Mouse (Mus musculus) neural tube, embryonic 15.5 days (tissue): ENCODE measurements around the gene Mdfi. TPM values are rescaled to one million over a fixed set of nuclear protein-coding genes. Genes with fewer than 3 reads are reported as not detected.

Experiments used
- ATAC-seq: fragments of 200-750 bp; cut with Nextera tagmentation; 2 replicates; pipeline ENCODE4 v1.8.0; 2017; ENCODE audit warnings: mild to moderate bottlenecking, moderate TSS enrichment, moderate library complexity; ENCODE audit not compliant: low FRiP score
- H3K27ac ChIP-seq: fragments of 300-500 bp; sonication (generic); replicated peaks from 2 replicates; pipeline ENCODE4 v1.5.1; 2015; ENCODE audit warnings: mild to moderate bottlenecking, inconsistent platforms
- H3K27me3 ChIP-seq: fragments of 300-500 bp; sonication (generic); replicated peaks from 2 replicates; pipeline ENCODE4 v1.6.1; 2015; ENCODE audit warnings: inconsistent platforms
- H3K36me3 ChIP-seq: fragments of 300-500 bp; sonication (generic); 2 replicates; pipeline ENCODE4 v1.6.1; 2015; ENCODE audit warnings: inconsistent platforms
- H3K4me1 ChIP-seq: fragments of 300-500 bp; sonication (generic); 2 replicates; pipeline ENCODE4 v1.6.1; 2015; ENCODE audit warnings: inconsistent platforms
- H3K4me2 ChIP-seq: fragments of 300-500 bp; sonication (generic); 2 replicates; pipeline ENCODE4 v1.6.1; 2015; ENCODE audit warnings: inconsistent platforms, mild to moderate bottlenecking, moderate library complexity
- H3K4me3 ChIP-seq: fragments of 300-500 bp; sonication (generic); replicated peaks from 2 replicates; pipeline ENCODE4 v1.5.1; 2015; ENCODE audit warnings: mild to moderate bottlenecking, inconsistent platforms
- H3K9ac ChIP-seq: fragments of 300-500 bp; sonication (generic); replicated peaks from 2 replicates; pipeline ENCODE4 v1.6.1; 2015; ENCODE audit warnings: mild to moderate bottlenecking, inconsistent platforms
- H3K9me3 ChIP-seq: fragments of 300-500 bp; sonication (generic); replicated peaks from 2 replicates; pipeline ENCODE4 v1.6.1; 2016; ENCODE audit warnings: inconsistent platforms
- WGBS: fragments of 180-500 bp; shearing (Covaris S2); methylation state at CpG from one replicate; pipeline ENCODE4 v1.1.7; 2015; ENCODE audit warnings: mixed read lengths; 5-methylcytosine and 5-hydroxymethylcytosine counted together
- polyA plus RNA-seq: library from polyadenylated mRNA; unstranded; fragments of >200 nt; fragmentation: Nextera tagmentation; extraction: Ambion mirVana; gene quantifications from 2 replicates; pipeline ENCODE4 v1.2.1, GENCODE M21; 2015

Mdfi gene
- 3.3 and 4.4 TPM in 2 replicates for polyA plus RNA-seq

- peaks cover 54% of the 10 kb centered on the region for H3K27me3 ChIP-seq
- H3K9me3 ChIP-seq = no peaks in the 10 kb centered on the region
- H3K9ac ChIP-seq = no peak within 1 kb of the TSS
- ATAC-seq = no peak
- H3K4me1 ChIP-seq = peaks cover 37% of the 10 kb centered on the region
- H3K4me3 ChIP-seq = peak within 1 kb of the TSS; percentile 53
- no peaks in the 10 kb centered on the region for H3K36me3 ChIP-seq
- H3K27ac ChIP-seq = no peak within 1 kb of the TSS
- H3K4me2 ChIP-seq = peak within 1 kb of the TSS; percentile 96
- 7% methylated on average over 18 of the region's 18 CpGs for WGBS
These were observed at the start of gene Mdfi for GRCm38 (mm10) chr17:47834482-47834767. Mdfi (minus strand) TSS chr17:47834691.

GRCm38 (mm10) chr17:47883099-47883498, 48.6 kb upstream of the Mdfi start:
- no peak for ATAC-seq
- no peak overlapping the region for H3K27ac ChIP-seq

GRCm38 (mm10) chr17:47881330-47881729, 46.8 kb upstream of the Mdfi start:
- 73% methylated on average over 13 of the region's 13 CpGs for WGBS
- H3K9ac ChIP-seq = no peak overlapping the region
- H3K27me3 ChIP-seq = peaks cover 12% of the 10 kb centered on the region
- H3K27ac ChIP-seq = no peak overlapping the region
- no peaks in the 10 kb centered on the region for H3K36me3 ChIP-seq
- no peaks in the 10 kb centered on the region for H3K9me3 ChIP-seq
- H3K4me3 ChIP-seq = no peak overlapping the region
- H3K4me2 ChIP-seq = no peak overlapping the region
- ATAC-seq = no peak
- peaks cover 37% of the 10 kb centered on the region for H3K4me1 ChIP-seq

More at GRCm38 (mm10) chr17:47883099-47883498, 48.6 kb upstream of the Mdfi start:
- H3K4me1 ChIP-seq = peaks cover 33% of the 10 kb centered on the region
- H3K27me3 ChIP-seq = peaks cover 12% of the 10 kb centered on the region
- no peaks in the 10 kb centered on the region for H3K9me3 ChIP-seq
- 86% methylated on average over 5 of the region's 5 CpGs for WGBS
- no peaks in the 10 kb centered on the region for H3K36me3 ChIP-seq
- no peak overlapping the region for H3K4me3 ChIP-seq
- H3K9ac ChIP-seq = no peak overlapping the region
- no peak overlapping the region for H3K4me2 ChIP-seq

GRCm38 (mm10) chr17:47879207-47879606, 44.7 kb upstream of the Mdfi start:
- H3K4me3 ChIP-seq = peak overlapping the region; percentile 42
- H3K9me3 ChIP-seq = no peaks in the 10 kb centered on the region
- peaks cover 15% of the 10 kb centered on the region for H3K36me3 ChIP-seq
- peaks cover 43% of the 10 kb centered on the region for H3K4me1 ChIP-seq
- H3K27ac ChIP-seq = peak overlapping the region; percentile 72
- ATAC-seq = peak; percentile 36
- H3K9ac ChIP-seq = peak overlapping the region; percentile 58; the same call in 1 of the 2 replicates
- H3K4me2 ChIP-seq = peak overlapping the region; percentile 68
- H3K27me3 ChIP-seq = peaks cover 16% of the 10 kb centered on the region
- 19% methylated on average over 3 of the region's 3 CpGs for WGBS

- peak overlapping the region; percentile 42 for H3K4me3 ChIP-seq
- peak overlapping the region; percentile 72 for H3K27ac ChIP-seq
- H3K36me3 ChIP-seq = peaks cover 16% of the 10 kb centered on the region
- H3K4me1 ChIP-seq = peaks cover 48% of the 10 kb centered on the region
- H3K27me3 ChIP-seq = peaks cover 16% of the 10 kb centered on the region
- H3K4me2 ChIP-seq = peak overlapping the region; percentile 68
- 9% methylated on average over 31 of the region's 35 CpGs for WGBS
- peak overlapping the region; percentile 58 for H3K9ac ChIP-seq
- ATAC-seq = peak; percentile 86
- no peaks in the 10 kb centered on the region for H3K9me3 ChIP-seq
These were observed 44.0 kb upstream of the Mdfi start for GRCm38 (mm10) chr17:47878378-47879089.

- H3K4me2 ChIP-seq = peak overlapping the region; percentile 68
- peaks cover 16% of the 10 kb centered on the region for H3K27me3 ChIP-seq
- H3K4me1 ChIP-seq = peaks cover 55% of the 10 kb centered on the region
- peak overlapping the region; percentile 58 for H3K9ac ChIP-seq
- peak overlapping the region; percentile 42 for H3K4me3 ChIP-seq
- H3K27ac ChIP-seq = peak overlapping the region; percentile 72
- H3K36me3 ChIP-seq = peaks cover 16% of the 10 kb centered on the region
- ATAC-seq = peak; percentile 42
- H3K9me3 ChIP-seq = no peaks in the 10 kb centered on the region
- WGBS = 11% methylated on average over 10 of the region's 10 CpGs
These were observed 43.4 kb upstream of the Mdfi start for GRCm38 (mm10) chr17:47877715-47878377.

- peaks cover 63% of the 10 kb centered on the region for H3K4me1 ChIP-seq
- WGBS = 14% methylated on average over 26 of the region's 26 CpGs
These were observed 42.6 kb upstream of the Mdfi start for GRCm38 (mm10) chr17:47876776-47877714.

GRCm38 (mm10) chr17:47873341-47873791, 38.9 kb upstream of the Mdfi start:
- Histone ChIP-seq H3K27ac (no peak overlapping the region; the same call in 1 of the 2 replicates), H3K9me3 (no peaks in the 10 kb centered on the region), H3K4me1 (peaks cover 51% of the 10 kb centered on the region), H3K4me3 (no peak overlapping the region), H3K9ac (no peak overlapping the region), H3K36me3 (peaks cover 46% of the 10 kb centered on the region), H3K4me2 (peak overlapping the region; percentile 31), H3K27me3 (peaks cover 17% of the 10 kb centered on the region)
- 11% methylated on average over 9 of the region's 9 CpGs for WGBS
- peak; percentile 26 for ATAC-seq

More at GRCm38 (mm10) chr17:47876776-47877714, 42.6 kb upstream of the Mdfi start:
- Histone ChIP-seq H3K9me3 (no peaks in the 10 kb centered on the region), H3K27ac (peak overlapping the region; percentile 72), H3K4me3 (peak overlapping the region; percentile 42), H3K27me3 (peaks cover 11% of the 10 kb centered on the region), H3K9ac (peak overlapping the region; percentile 58), H3K36me3 (peaks cover 16% of the 10 kb centered on the region), H3K4me2 (peak overlapping the region; percentile 68)
- ATAC-seq = peak; percentile 7; the same call in 1 of the 2 replicates

GRCm38 (mm10) chr17:47872311-47873011, 38.0 kb upstream of the Mdfi start:
- WGBS = 19% methylated on average over 31 of the region's 31 CpGs
- H3K4me2 ChIP-seq = peak overlapping the region; percentile 31
- no peaks in the 10 kb centered on the region for H3K9me3 ChIP-seq
- H3K27ac ChIP-seq = peak overlapping the region; percentile 49; the same call in 1 of the 2 replicates
- no peak overlapping the region for H3K9ac ChIP-seq
- peaks cover 22% of the 10 kb centered on the region for H3K27me3 ChIP-seq
- peak; percentile 4; the same call in 1 of the 2 replicates for ATAC-seq
- peaks cover 42% of the 10 kb centered on the region for H3K4me1 ChIP-seq
- H3K36me3 ChIP-seq = peaks cover 46% of the 10 kb centered on the region
- no peak overlapping the region for H3K4me3 ChIP-seq

- no peak overlapping the region for H3K27ac ChIP-seq
- WGBS = 94% methylated on average over 10 of the region's 10 CpGs
These were observed 35.4 kb upstream of the Mdfi start for GRCm38 (mm10) chr17:47869874-47870273.

More at GRCm38 (mm10) chr17:47869874-47870273, 35.4 kb upstream of the Mdfi start:
- H3K4me2 ChIP-seq = no peak overlapping the region
- H3K9me3 ChIP-seq = no peaks in the 10 kb centered on the region
- H3K4me1 ChIP-seq = peaks cover 26% of the 10 kb centered on the region
- no peak overlapping the region for H3K4me3 ChIP-seq
- peaks cover 17% of the 10 kb centered on the region for H3K27me3 ChIP-seq
- H3K9ac ChIP-seq = no peak overlapping the region
- ATAC-seq = no peak
- H3K36me3 ChIP-seq = peaks cover 38% of the 10 kb centered on the region
